Mouse (Mus musculus): ENCODE measurements at regions not wholly inside any gene's neighbourhood (a gene's known extent, or its start where the extent isn't known, plus 50 kb on each side); places are given as distances from the start of the nearest gene placed in this dataset.
"Not testable (repeated sequence)": the region's sequence is repeated elsewhere in the genome, so short reads cannot be mapped to it uniquely, and the experiment has no call there.

GRCm38 (mm10) chr1:166922911-166923712 is 78.1 kb upstream of the Fam78b start:
- H3K27me3 ChIP-seq (replicated peaks) = no peaks in the 10 kb centered on the region
- H3K36me3 ChIP-seq (replicated peaks) = no peaks in the 10 kb centered on the region
- no peak overlapping the region for H3K4me3 ChIP-seq
- no peaks in the 10 kb centered on the region for H3K9me3 ChIP-seq
- peak; percentile 68 for ATAC-seq (replicated peaks)
- H3K9ac ChIP-seq = no peak overlapping the region
- H3K4me1 ChIP-seq = peaks cover 18% of the 10 kb centered on the region
- H3K4me2 ChIP-seq = peak overlapping the region; percentile 26
- WGBS = 43% methylated on average over 16 of the region's 16 CpGs
- H3K27ac ChIP-seq = peak overlapping the region; percentile 15; the same call in 1 of the 2 replicates

- peak overlapping the region; percentile 26; the same call in 1 of the 2 replicates for H3K4me2 ChIP-seq
- H3K9ac ChIP-seq = no peak overlapping the region
These were observed 77.6 kb upstream of the Fam78b start for GRCm38 (mm10) chr1:166923713-166923975.

GRCm38 (mm10) chr1:166924126-166924525 is 77.1 kb upstream of the Fam78b start:
- Histone ChIP-seq H3K36me3 (replicated peaks) (no peaks in the 10 kb centered on the region), H3K9ac (no peak overlapping the region), H3K4me2 (no peak overlapping the region), H3K27me3 (replicated peaks) (no peaks in the 10 kb centered on the region), H3K4me3 (no peak overlapping the region), H3K9me3 (no peaks in the 10 kb centered on the region), H3K4me1 (peaks cover 18% of the 10 kb centered on the region), H3K27ac (no peak overlapping the region)
- WGBS = 91% methylated on average over 2 of the region's 2 CpGs
- ATAC-seq (replicated peaks) = no peak

More at GRCm38 (mm10) chr1:166923713-166923975, 77.6 kb upstream of the Fam78b start:
- H3K9me3 ChIP-seq = no peaks in the 10 kb centered on the region
- no peak overlapping the region for H3K4me3 ChIP-seq
- H3K27me3 ChIP-seq (replicated peaks) = no peaks in the 10 kb centered on the region
- 51% methylated on average over 3 of the region's 3 CpGs for WGBS
- peaks cover 18% of the 10 kb centered on the region for H3K4me1 ChIP-seq
- no peaks in the 10 kb centered on the region for H3K36me3 ChIP-seq (replicated peaks)
- H3K27ac ChIP-seq = peak overlapping the region; percentile 15; the same call in 1 of the 2 replicates
- no peak for ATAC-seq (replicated peaks)

- Histone ChIP-seq H3K27me3 (replicated peaks) (no peaks in the 10 kb centered on the region), H3K36me3 (replicated peaks) (no peaks in the 10 kb centered on the region), H3K4me3 (no peak overlapping the region), H3K4me1 (peaks cover 18% of the 10 kb centered on the region), H3K9me3 (no peaks in the 10 kb centered on the region), H3K27ac (no peak overlapping the region), H3K9ac (no peak overlapping the region), H3K4me2 (no peak overlapping the region)
- WGBS = 21% methylated on average over 4 of the region's 4 CpGs
- ATAC-seq (replicated peaks) = no peak
These were observed 75.1 kb upstream of the Fam78b start for GRCm38 (mm10) chr1:166926078-166926477.

- Histone ChIP-seq H3K4me2 (peak overlapping the region; percentile 36), H3K27ac (0 out of 2 replicates have a peak overlapping the region, but pooled peaks have one; percentile 48), H3K4me3 (peak overlapping the region; percentile 31)
- 60% methylated on average over 9 of the region's 9 CpGs for WGBS
- H3K9ac ChIP-seq; ATAC-seq (replicated peaks); H3K4me1 ChIP-seq; H3K36me3 ChIP-seq (replicated peaks); H3K9me3 ChIP-seq; H3K27me3 ChIP-seq (replicated peaks): not testable (repeated sequence)
These were observed 61.5 kb upstream of the Fam78b start for GRCm38 (mm10) chr1:166939744-166940143.

GRCm38 (mm10) chr1:166940146-166941076 is 60.8 kb upstream of the Fam78b start:
- peak overlapping the region; percentile 48 for H3K27ac ChIP-seq
- not testable (repeated sequence) for H3K9ac ChIP-seq; H3K36me3 ChIP-seq (replicated peaks); H3K4me1 ChIP-seq; H3K27me3 ChIP-seq (replicated peaks); H3K9me3 ChIP-seq
- peak overlapping the region; percentile 31 for H3K4me3 ChIP-seq
- WGBS = 54% methylated on average over 31 of the region's 31 CpGs
- H3K4me2 ChIP-seq = peak overlapping the region; percentile 36
- ATAC-seq (replicated peaks) = peak; percentile 91

- Histone ChIP-seq H3K4me1 (no peaks in the 10 kb centered on the region), H3K27me3 (replicated peaks) (no peaks in the 10 kb centered on the region), H3K9ac (no peak overlapping the region), H3K4me2 (no peak overlapping the region), H3K27ac (no peak overlapping the region), H3K36me3 (replicated peaks) (no peaks in the 10 kb centered on the region), H3K9me3 (no peaks in the 10 kb centered on the region), H3K4me3 (no peak overlapping the region)
- ATAC-seq (replicated peaks) = no peak
- 83% methylated on average over 1 of the region's 1 CpGs for WGBS
These were observed 59.0 kb upstream of the Fam78b start for GRCm38 (mm10) chr1:166942201-166942600.

- Histone ChIP-seq H3K36me3 (replicated peaks) (no peaks in the 10 kb centered on the region), H3K9ac (no peak overlapping the region), H3K4me2 (no peak overlapping the region), H3K27ac (no peak overlapping the region), H3K9me3 (no peaks in the 10 kb centered on the region), H3K27me3 (replicated peaks) (no peaks in the 10 kb centered on the region), H3K4me3 (no peak overlapping the region), H3K4me1 (no peaks in the 10 kb centered on the region)
- no peak for ATAC-seq (replicated peaks)
- 81% methylated on average over 7 of the region's 7 CpGs for WGBS
These were observed 56.7 kb upstream of the Fam78b start for GRCm38 (mm10) chr1:166944540-166944939.

GRCm38 (mm10) chr1:166947844-166948702 is 53.1 kb upstream of the Fam78b start:
- H3K4me1 ChIP-seq = no peaks in the 10 kb centered on the region
- H3K9ac ChIP-seq = no peak overlapping the region
- H3K4me2 ChIP-seq = peak overlapping the region; percentile 25
- WGBS = 53% methylated on average over 15 of the region's 15 CpGs
- no peaks in the 10 kb centered on the region for H3K27me3 ChIP-seq (replicated peaks)
- H3K9me3 ChIP-seq = no peaks in the 10 kb centered on the region
- H3K36me3 ChIP-seq (replicated peaks) = no peaks in the 10 kb centered on the region
- H3K4me3 ChIP-seq = 0 out of 2 replicates have a peak overlapping the region, but pooled peaks have one; percentile 6
- H3K27ac ChIP-seq = peak overlapping the region; percentile 14; the same call in 1 of the 2 replicates
- ATAC-seq (replicated peaks) = peak; percentile 78

Measured in midbrain, embryonic 15.5 days (tissue).